Mouse (Mus musculus): ENCODE data around the gene Cdc42ep1. TPM values are rescaled to one million over a fixed set of nuclear protein-coding genes. Genes with fewer than 3 reads are reported as not detected.

Gene Cdc42ep1
- polyA plus RNA-seq, 1 experiment: 29.6 TPM

DNA sequence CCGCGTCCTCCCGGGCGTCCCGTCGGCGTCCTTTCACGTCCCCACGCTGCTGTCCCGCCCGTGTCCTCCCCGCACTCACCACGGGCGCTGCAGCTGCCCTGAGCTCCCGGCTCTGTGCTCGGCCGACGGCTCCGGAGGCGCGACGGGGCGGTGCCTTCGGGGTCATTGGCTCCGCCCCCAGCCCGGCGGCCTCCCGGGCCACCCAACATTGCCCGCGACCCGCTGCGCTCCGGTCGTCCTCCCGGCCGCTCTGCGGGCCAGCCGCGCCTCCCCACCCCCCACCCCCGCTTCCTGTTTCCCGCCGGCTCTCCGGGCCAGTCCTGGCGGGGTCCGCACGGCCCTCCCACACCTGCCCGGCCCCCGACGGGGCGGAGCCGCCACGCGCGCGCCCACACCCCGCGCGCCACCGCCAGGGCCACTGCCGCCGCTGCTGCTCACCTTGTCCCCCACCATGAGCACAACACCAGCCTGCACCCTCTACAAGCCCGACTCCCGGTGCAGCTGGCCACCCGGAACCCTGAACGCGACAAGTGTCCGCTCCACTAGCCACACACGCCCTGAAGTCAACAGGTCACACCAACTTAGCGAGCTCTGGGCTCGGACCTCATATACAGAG lies 39.5 kb upstream of the Cdc42ep1 start, which contains the start of gene Card10:
Gene Card10, minus strand, starts transcription at position 267 of the 616 bp plus-strand sequence.
- 4% methylated on average over 53 of the region's 70 CpGs for WGBS
- no peaks in the 10 kb centered on the region for H3K36me3 ChIP-seq (ENCODE audit: control insufficient read depth, insufficient read depth, low read length)
- no peak for TF ChIP-seq CTCF (IDR thresholded peaks at IDR 0.05; ENCODE audit: extremely low read depth, insufficient read depth, insufficient read length, insufficient replicate concordance)
- TF ChIP-seq POLR2A (IDR thresholded peaks at IDR 0.05; ENCODE audit: low read depth, low read length): no peak
- H3K4me1 ChIP-seq (ENCODE audit: control insufficient read depth, insufficient read depth, insufficient read length): peaks cover 12% of the 10 kb centered on the region
- peaks cover 10% of the 10 kb centered on the region; the same call in 1 of the 2 replicates for H3K27me3 ChIP-seq (ENCODE audit: control insufficient read depth, insufficient read depth, low read length)
- DNase-seq (ENCODE audit: low read depth in 1 of 2, low spot score in 2 of 2): peak in 1 of 2 experiments; percentile 40
- peak within 1 kb of the TSS; percentile 61 for H3K4me3 ChIP-seq (ENCODE audit: extremely low read depth, insufficient read depth, insufficient read length)
- H3K27ac ChIP-seq (ENCODE audit: insufficient read depth, low read length): peak within 1 kb of the TSS; percentile 33

DNA sequence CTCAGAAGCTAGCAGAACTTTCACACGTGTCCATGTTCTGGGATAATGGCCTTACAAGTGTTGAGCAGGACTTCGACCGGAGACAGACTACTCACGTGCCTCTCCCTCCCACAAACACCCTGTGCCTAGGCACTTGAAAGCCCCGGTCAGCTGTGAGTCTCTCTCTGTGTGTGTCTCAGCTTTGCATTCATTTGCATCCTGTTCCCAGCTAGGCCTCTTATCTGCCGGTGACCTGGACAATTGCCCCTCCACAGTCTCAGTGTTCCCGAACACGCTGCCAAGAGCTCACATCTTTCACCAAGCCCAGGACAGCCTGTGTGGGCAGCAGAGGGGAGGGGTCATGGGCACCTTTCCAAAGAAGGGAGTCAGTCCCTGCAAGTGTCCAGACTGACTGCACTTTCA lies 38.9 kb upstream of the Cdc42ep1 start:
- DNase-seq (ENCODE audit: low read depth in 1 of 2, low spot score in 2 of 2): no peak
- Histone ChIP-seq H3K27ac (ENCODE audit: insufficient read depth, low read length) (no peak overlapping the region), H3K36me3 (ENCODE audit: control insufficient read depth, insufficient read depth, low read length) (no peaks in the 10 kb centered on the region), H3K4me1 (ENCODE audit: control insufficient read depth, insufficient read depth, insufficient read length) (peaks cover 12% of the 10 kb centered on the region), H3K27me3 (ENCODE audit: control insufficient read depth, insufficient read depth, low read length) (peaks cover 10% of the 10 kb centered on the region; the same call in 1 of the 2 replicates), H3K4me3 (ENCODE audit: extremely low read depth, insufficient read depth, insufficient read length) (no peak overlapping the region)
- 42% methylated on average over 8 of the region's 8 CpGs for WGBS
- no peak for TF ChIP-seq CTCF (IDR thresholded peaks at IDR 0.05; ENCODE audit: extremely low read depth, insufficient read depth, insufficient read length, insufficient replicate concordance)
- no peak for TF ChIP-seq POLR2A (IDR thresholded peaks at IDR 0.05; ENCODE audit: low read depth, low read length)

- Histone ChIP-seq H3K36me3 (ENCODE audit: control insufficient read depth, insufficient read depth, low read length) (no peaks in the 10 kb centered on the region), H3K27ac (ENCODE audit: insufficient read depth, low read length) (no peak overlapping the region), H3K4me1 (ENCODE audit: control insufficient read depth, insufficient read depth, insufficient read length) (peaks cover 12% of the 10 kb centered on the region), H3K4me3 (ENCODE audit: extremely low read depth, insufficient read depth, insufficient read length) (no peak overlapping the region), H3K27me3 (ENCODE audit: control insufficient read depth, insufficient read depth, low read length) (peaks cover 10% of the 10 kb centered on the region; the same call in 1 of the 2 replicates)
- TF ChIP-seq CTCF (IDR thresholded peaks at IDR 0.05; ENCODE audit: extremely low read depth, insufficient read depth, insufficient read length, insufficient replicate concordance): no peak
- TF ChIP-seq POLR2A (IDR thresholded peaks at IDR 0.05; ENCODE audit: low read depth, low read length): no peak
- 54% methylated on average over 6 of the region's 6 CpGs for WGBS
- DNase-seq (ENCODE audit: low read depth in 1 of 2, low spot score in 2 of 2): no peak
These were observed 38.1 kb upstream of the Cdc42ep1 start for GRCm38 (mm10) chr15:78804326-78804725.

DNA sequence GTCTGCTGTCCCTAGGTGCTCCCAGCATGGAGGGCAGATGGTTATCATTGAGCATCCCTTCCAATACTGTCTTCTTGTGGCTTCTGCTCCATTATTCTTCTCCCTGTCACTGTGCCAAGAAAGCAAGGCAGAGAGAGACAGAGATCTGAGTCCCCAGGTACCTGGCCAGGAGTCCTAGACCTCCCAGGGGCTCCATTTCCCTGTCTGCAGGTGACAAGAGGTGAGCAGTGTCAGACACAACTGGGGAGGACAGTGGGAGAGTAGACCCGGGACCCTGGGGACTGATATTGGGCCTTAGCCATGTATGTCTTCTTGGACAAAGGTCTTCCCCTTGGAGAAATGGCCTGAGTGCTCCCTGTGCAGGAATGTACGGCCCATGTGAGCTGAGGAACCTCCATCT lies 37.1 kb upstream of the Cdc42ep1 start:
- no peak for TF ChIP-seq POLR2A (IDR thresholded peaks at IDR 0.05; ENCODE audit: low read depth, low read length)
- TF ChIP-seq CTCF (IDR thresholded peaks at IDR 0.05; ENCODE audit: extremely low read depth, insufficient read depth, insufficient read length, insufficient replicate concordance): no peak
- Histone ChIP-seq H3K27ac (ENCODE audit: insufficient read depth, low read length) (no peak overlapping the region), H3K36me3 (ENCODE audit: control insufficient read depth, insufficient read depth, low read length) (no peaks in the 10 kb centered on the region), H3K27me3 (ENCODE audit: control insufficient read depth, insufficient read depth, low read length) (peaks cover 10% of the 10 kb centered on the region; the same call in 1 of the 2 replicates), H3K4me1 (ENCODE audit: control insufficient read depth, insufficient read depth, insufficient read length) (peaks cover 12% of the 10 kb centered on the region), H3K4me3 (ENCODE audit: extremely low read depth, insufficient read depth, insufficient read length) (no peak overlapping the region)
- 69% methylated on average over 2 of the region's 2 CpGs for WGBS
- no peak for DNase-seq (ENCODE audit: low read depth in 1 of 2, low spot score in 2 of 2)

- H3K27me3 ChIP-seq (ENCODE audit: control insufficient read depth, insufficient read depth, low read length): peaks cover 10% of the 10 kb centered on the region; the same call in 1 of the 2 replicates
- WGBS: 34% methylated on average over 2 of the region's 2 CpGs
- no peaks in the 10 kb centered on the region for H3K36me3 ChIP-seq (ENCODE audit: control insufficient read depth, insufficient read depth, low read length)
- no peak for DNase-seq (ENCODE audit: low read depth in 1 of 2, low spot score in 2 of 2)
- TF ChIP-seq CTCF (IDR thresholded peaks at IDR 0.05; ENCODE audit: extremely low read depth, insufficient read depth, insufficient read length, insufficient replicate concordance) (no peak), POLR2A (IDR thresholded peaks at IDR 0.05; ENCODE audit: low read depth, low read length) (no peak)
- H3K27ac ChIP-seq (ENCODE audit: insufficient read depth, low read length): no peak overlapping the region
- H3K4me3 ChIP-seq (ENCODE audit: extremely low read depth, insufficient read depth, insufficient read length): no peak overlapping the region
- peaks cover 12% of the 10 kb centered on the region for H3K4me1 ChIP-seq (ENCODE audit: control insufficient read depth, insufficient read depth, insufficient read length)
These were observed 35.8 kb upstream of the Cdc42ep1 start for GRCm38 (mm10) chr15:78806614-78807013.

DNA sequence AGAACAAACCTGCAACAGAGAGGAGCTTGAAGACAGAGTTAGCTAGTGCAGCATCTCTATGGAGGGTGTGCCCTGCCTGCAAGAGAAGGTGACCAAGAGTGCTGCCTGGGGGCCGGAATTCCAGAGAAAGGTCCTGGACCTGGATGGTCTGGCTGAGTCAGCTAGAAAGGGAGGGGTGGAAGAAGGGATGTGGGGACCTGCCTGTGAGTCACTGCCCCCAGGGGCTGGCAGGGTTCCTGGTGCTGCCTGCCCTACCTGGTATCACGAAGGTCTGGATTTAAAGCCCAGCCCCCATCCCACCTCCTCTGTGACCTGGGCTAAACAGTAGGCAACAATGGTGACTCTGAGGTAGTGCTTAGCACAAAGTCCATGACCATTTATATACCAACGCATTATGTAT lies 35.3 kb upstream of the Cdc42ep1 start:
- peaks cover 8% of the 10 kb centered on the region; the same call in 1 of the 2 replicates for H3K27me3 ChIP-seq (ENCODE audit: control insufficient read depth, insufficient read depth, low read length)
- TF ChIP-seq CTCF (IDR thresholded peaks at IDR 0.05; ENCODE audit: extremely low read depth, insufficient read depth, insufficient read length, insufficient replicate concordance) (no peak), POLR2A (IDR thresholded peaks at IDR 0.05; ENCODE audit: low read depth, low read length) (no peak)
- no peak overlapping the region for H3K4me3 ChIP-seq (ENCODE audit: extremely low read depth, insufficient read depth, insufficient read length)
- no peaks in the 10 kb centered on the region for H3K36me3 ChIP-seq (ENCODE audit: control insufficient read depth, insufficient read depth, low read length)
- H3K4me1 ChIP-seq (ENCODE audit: control insufficient read depth, insufficient read depth, insufficient read length): peaks cover 10% of the 10 kb centered on the region
- no peak for DNase-seq (ENCODE audit: low read depth in 1 of 2, low spot score in 2 of 2)
- H3K27ac ChIP-seq (ENCODE audit: insufficient read depth, low read length): no peak overlapping the region
- WGBS: 82% methylated on average over 3 of the region's 3 CpGs

- Histone ChIP-seq H3K27ac (ENCODE audit: insufficient read depth, low read length) (no peak overlapping the region), H3K27me3 (ENCODE audit: control insufficient read depth, insufficient read depth, low read length) (no peaks in the 10 kb centered on the region)
These were observed 33.4 kb upstream of the Cdc42ep1 start for GRCm38 (mm10) chr15:78808980-78809379.

More at GRCm38 (mm10) chr15:78808980-78809379, 33.4 kb upstream of the Cdc42ep1 start:
- TF ChIP-seq CTCF (IDR thresholded peaks at IDR 0.05; ENCODE audit: extremely low read depth, insufficient read depth, insufficient read length, insufficient replicate concordance) (no peak), POLR2A (IDR thresholded peaks at IDR 0.05; ENCODE audit: low read depth, low read length) (no peak)
- Histone ChIP-seq H3K4me1 (ENCODE audit: control insufficient read depth, insufficient read depth, insufficient read length) (no peaks in the 10 kb centered on the region), H3K4me3 (ENCODE audit: extremely low read depth, insufficient read depth, insufficient read length) (no peak overlapping the region), H3K36me3 (ENCODE audit: control insufficient read depth, insufficient read depth, low read length) (no peaks in the 10 kb centered on the region)
- no peak for DNase-seq (ENCODE audit: low read depth in 1 of 2, low spot score in 2 of 2)
- 89% methylated on average over 2 of the region's 2 CpGs for WGBS
